Mouse (Mus musculus) liver, adult 2 months (tissue): ENCODE data around the gene Bhlhe40.

ENCODE experiments used
- CTCF ChIP-seq: fragments of 200-500 bp; IDR thresholded peaks from 2 replicates; pipeline ENCODE4 v1.5.1; 2011; ENCODE audit warnings: low read depth, low read length, control low read depth
- POLR2A ChIP-seq: fragments of 200-500 bp; IDR thresholded peaks from 2 replicates; pipeline ENCODE4 v1.6.1; 2011; ENCODE audit warnings: low read length, control low read depth; ENCODE audit not compliant: insufficient read depth; ENCODE audit errors: extremely low read depth

GRCm38 (mm10) chr6:108660878-108661389, 505 bp downstream of the Bhlhe40 start:
- TF ChIP-seq CTCF (no peak), POLR2A (no peak)
